Mouse (Mus musculus): ENCODE results near the gene Srl.
"Not testable (repeated sequence)": the region's sequence is repeated elsewhere in the genome, so short reads cannot be mapped to it uniquely, and the experiment has no call there.

The Srl gene

GRCm38 (mm10) chr16:4474040-4474881, 67.4 kb downstream of the Srl start:
- DNase-seq (ENCODE audit: low spot score in 2 of 2), result not testable (repeated sequence)

DNA sequence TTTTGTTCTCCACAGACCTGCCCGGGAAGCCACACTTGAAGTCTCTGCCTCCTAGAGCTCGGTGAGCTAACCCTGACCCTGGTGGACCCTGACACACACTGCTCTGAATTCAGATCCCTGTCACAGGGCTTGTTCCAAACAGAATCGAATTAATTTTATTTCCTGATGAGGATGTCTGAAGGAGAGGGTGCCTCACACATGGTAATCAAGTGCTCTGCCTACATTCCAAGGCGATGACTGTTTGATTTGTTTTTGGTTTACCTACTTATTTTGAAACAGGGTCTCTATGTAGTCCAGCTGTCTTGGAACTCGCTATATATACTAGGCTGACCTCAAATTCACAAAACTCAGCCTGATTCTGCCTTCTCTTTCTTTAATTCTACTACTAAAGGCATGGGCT, 68.4 kb downstream of the Srl start:
- DNase-seq (ENCODE audit: low spot score in 2 of 2), result no peak

- peak; percentile 76 to 83 for DNase-seq (ENCODE audit: low spot score in 2 of 2)
Measured at GRCm38 (mm10) chr16:4472687-4473086, 68.9 kb downstream of the Srl start.

GRCm38 (mm10) chr16:4469599-4470352, 71.8 kb downstream of the Srl start:
- DNase-seq (ENCODE audit: low spot score in 2 of 2), result peak; percentile 63 to 65

- DNase-seq (ENCODE audit: low spot score in 2 of 2), result no peak
Measured at GRCm38 (mm10) chr16:4464529-4465089, 77.0 kb downstream of the Srl start.

DNA sequence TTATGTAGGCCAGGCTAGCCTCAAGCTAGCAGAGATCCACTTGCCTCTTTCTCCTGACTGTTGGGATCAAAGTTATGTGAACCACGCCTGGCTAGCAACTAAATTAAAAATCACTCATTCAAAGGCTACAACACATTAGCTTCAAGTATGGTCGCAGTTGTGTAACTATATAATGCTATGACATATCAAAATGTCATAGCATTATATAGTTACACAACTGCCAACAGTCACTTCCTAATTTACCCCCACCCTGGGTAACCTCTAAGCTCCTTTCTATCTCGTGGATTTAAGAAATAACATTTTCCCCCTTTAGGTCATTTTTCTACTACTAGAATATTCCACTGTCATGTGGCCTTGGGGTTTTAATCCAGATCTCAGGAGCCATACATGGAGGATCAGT, 83.7 kb downstream of the Srl start:
- DNase-seq (ENCODE audit: low spot score in 2 of 2), result no peak

DNA sequence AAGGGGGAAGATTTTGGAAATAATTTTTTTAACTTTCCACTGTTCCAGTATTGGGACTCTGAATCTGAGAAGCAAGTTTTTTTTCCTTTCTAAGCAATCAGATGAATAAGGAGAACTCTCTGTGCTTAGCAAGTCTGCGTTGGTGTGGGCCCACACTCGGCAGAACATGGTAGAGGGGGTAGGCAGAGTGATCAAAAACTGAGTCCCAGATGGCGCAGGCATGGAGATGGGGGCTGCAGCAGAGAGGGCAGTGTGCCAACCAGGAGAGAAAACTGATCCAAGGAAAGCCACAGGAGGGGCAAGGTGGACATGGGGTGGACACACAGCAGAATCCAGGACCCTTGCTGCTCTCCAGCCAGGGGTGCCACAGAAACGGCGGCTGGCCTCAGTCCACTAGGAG, 85.2 kb downstream of the Srl start:
- peak; percentile 78 to 84 for DNase-seq (ENCODE audit: low spot score in 2 of 2)

DNA sequence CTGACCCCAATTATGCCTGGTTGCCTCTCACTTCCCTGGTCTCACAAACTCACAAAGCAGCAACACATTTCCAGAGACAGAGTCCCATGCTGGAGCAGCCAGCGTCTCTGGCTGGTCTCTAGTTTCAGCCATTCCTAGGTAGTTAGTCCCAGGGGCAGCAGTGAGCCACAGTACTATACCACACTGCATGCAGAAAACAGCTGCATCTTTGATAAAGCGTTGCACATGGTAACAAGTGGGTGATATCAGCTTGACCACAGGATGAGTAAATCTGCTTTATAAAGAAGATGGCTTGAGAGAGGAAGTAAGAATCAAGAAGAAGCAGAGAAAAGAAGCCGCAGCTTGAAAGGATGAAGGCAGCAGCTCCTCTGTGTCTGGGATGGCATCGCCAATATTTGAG, 85.9 kb downstream of the Srl start:
- no peak for DNase-seq (ENCODE audit: low spot score in 2 of 2)

DNA sequence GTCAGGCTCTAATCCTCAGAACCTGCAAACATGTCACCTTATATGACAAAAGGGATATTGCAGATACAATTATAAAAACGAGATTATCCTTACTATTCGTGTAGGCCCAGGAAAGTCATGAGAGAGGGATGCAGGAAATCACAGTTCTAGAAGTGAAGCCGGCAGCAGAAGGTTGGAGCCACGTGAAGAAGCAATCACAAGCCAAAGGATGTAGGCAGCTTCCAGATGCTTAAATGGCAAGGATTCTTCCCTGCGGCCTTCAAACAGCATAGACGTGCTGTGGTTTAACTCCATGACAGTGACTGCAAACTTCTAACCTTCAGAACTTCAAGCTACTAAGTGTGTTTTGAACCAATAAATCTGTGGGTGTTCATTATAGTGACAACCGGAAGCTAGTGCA, 87.1 kb downstream of the Srl start:
- peak; percentile 42 to 61 for DNase-seq (ENCODE audit: low spot score in 2 of 2)

DNA sequence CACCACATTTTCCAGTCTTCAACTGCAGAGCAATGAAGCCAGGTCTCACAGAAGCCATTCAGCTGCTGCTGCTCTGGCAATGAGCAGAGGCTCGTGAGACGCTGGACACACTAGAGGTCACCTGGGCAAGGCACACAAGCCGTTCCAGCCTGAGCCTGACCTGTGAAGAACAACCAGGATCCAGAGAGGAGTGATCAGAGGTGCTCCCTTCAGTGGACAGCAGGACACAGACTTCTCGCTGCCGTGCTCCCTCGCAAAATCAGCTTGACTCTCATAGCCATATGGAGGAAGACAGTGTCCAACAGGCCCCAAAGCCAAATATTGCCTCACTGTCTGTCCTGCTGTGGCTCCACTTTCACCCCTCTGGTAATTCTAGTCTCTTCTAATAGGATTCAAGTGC, 92.2 kb downstream of the Srl start:
- no peak for DNase-seq (ENCODE audit: low spot score in 2 of 2)

DNA sequence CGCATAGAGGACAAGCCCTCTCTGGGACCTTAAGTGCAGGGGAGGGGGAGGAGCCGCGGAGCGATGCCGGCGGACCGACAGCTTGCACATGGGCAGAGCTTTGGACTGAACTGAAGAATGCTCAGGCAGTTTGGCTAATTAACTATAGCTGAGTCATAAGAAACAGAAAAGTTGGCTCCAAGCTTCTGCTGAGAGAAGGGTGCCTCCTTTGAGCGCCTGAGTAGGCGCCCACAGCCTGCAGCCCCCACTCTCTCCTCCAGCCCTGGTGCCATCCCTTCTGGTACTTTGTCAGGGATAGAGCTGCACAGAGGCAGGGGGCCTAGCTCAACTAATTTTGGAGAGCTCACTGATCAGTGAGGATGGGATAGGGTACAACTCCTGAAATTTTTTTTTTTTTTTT, 93.4 kb downstream of the Srl start:
- peak; percentile 67 to 69 for DNase-seq (ENCODE audit: low spot score in 2 of 2)

GRCm38 (mm10) chr16:4446395-4446794, 95.2 kb downstream of the Srl start:
- DNase-seq (ENCODE audit: low spot score in 2 of 2), result no peak

DNA sequence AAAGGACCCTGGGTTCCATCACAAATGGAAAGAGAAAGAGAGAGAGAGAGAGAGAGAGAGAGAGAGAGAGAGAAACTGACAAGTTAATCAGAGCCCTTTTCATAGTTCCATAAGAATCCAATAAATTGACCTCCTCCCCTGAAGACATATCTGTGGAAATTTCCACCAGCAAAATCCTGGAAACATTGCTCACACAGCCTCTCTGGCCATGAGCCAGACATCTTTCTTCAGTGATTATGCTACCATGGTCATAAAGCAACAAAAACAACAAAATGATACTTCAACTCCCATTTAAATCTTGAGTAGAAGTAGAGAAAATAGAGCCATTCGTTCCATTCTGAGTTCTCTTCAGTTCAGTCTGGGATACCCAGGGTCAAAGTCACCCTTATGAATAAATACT, 97.2 kb downstream of the Srl start:
- no peak for DNase-seq (ENCODE audit: low spot score in 2 of 2)

- no peak for DNase-seq (ENCODE audit: low spot score in 2 of 2)
Measured at GRCm38 (mm10) chr16:4439302-4440066, 102.1 kb downstream of the Srl start.

- DNase-seq (ENCODE audit: low spot score in 2 of 2), result no peak
Measured at GRCm38 (mm10) chr16:4436738-4437137, 104.9 kb downstream of the Srl start.

- DNase-seq (ENCODE audit: low spot score in 2 of 2), result no peak
Measured at GRCm38 (mm10) chr16:4435371-4435770, 106.2 kb downstream of the Srl start.

DNA sequence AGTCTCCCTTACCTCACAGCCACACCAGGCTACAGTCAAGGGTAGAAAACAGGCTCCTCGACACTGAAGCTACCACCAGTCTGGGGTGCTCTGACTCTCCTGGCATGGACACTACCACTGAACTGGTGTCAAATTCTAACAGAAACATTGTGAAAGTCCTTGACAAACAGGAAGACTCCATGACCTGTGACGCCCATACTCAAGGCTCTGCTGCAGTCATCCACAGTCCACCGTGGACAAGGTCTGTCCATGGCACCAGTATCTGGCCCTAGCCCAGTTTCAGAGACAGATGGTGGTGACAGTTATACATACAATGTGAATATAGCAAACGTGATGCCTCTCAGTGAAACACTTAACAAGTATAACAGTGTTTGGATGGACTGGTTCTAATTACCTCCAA, 109.8 kb downstream of the Srl start:
- no peak for DNase-seq (ENCODE audit: low spot score in 2 of 2)

DNA sequence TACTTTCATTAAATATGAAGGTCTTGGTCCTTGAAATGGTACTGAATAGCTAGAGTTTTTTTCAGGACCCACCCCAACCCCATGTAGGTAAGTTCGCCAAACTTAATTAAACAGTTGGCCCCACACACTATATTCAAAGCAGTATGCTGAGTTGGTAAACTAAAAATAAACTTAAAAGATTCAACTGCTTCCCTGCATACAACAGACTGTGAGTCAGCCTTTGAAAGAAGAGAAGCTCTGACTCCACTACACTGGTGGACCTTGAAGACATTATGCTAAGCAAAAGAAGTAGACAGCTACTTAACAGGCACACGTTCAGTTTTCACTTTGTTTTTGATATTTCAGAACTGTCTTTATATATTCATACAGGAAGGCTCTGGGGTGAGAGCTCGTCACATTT, 110.6 kb downstream of the Srl start:
- no peak for DNase-seq (ENCODE audit: low spot score in 2 of 2)

GRCm38 (mm10) chr16:4430232-4430631, 111.4 kb downstream of the Srl start:
- peak in 1 of 2 experiments; percentile 47 for DNase-seq (ENCODE audit: low spot score in 2 of 2)

Measured in right cerebral cortex, adult 2 months (tissue).